Mouse (Mus musculus): ENCODE measurements around the gene Gpr68. TPM values are rescaled to one million over a fixed set of nuclear protein-coding genes. Genes with fewer than 3 reads are reported as not detected.

Gene Gpr68
- polyA plus RNA-seq, 1 experiment, result 25.2 TPM

DNA sequence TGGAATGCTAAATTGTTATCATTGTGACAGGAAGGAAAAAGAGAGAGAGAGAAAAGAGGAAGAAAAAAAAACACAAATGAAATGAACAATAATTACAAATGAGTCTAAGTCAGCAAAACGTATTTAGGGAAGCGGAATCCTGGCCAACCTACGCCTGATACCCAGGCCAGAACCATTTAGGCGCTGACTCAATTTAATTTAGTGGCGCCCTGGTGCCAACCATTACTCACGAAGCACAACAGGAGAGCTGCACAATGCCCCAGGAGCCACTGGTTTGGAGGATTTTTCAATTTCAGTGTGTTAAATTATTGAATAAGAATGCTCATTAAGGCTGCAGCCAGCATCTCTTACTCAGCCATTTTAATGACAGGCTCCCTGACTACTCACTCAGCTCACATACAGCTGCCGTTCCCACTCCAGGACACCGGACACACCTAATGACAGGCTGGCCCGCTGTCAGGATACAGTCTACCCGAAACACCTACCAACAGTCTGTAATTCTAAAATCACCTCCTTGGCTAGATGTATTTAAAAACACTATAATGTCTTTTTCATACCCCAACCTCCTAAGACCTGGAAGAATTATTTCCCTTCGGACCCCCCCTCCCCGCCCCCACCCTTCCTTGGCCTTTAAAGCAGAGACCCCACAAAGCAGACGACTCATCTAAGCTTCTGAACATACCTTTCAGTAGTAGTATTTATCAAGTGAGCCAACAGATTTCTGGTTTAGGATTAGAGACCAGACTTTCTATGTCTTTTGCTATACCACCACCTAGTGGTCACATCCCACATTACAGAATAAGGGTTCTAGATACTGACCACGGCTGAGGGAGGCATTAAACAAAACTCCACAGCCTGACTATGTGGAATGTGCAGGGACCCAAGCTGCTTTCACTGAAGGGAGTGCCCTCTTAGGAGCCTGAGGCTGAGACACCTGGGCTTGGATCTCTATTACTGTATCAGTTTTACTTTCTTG lies 17.9 kb upstream of the Gpr68 start:
- peaks cover 80% of the 10 kb centered on the region for H3K36me3 ChIP-seq (ENCODE audit: control insufficient read depth, insufficient read depth, low read length)
- no peaks in the 10 kb centered on the region for H3K27me3 ChIP-seq (ENCODE audit: control insufficient read depth, insufficient read depth, low read length)
- 82% methylated on average over 14 of the region's 14 CpGs for WGBS
- no peak overlapping the region for H3K27ac ChIP-seq (ENCODE audit: control insufficient read depth, insufficient read depth, low read length)
- TF ChIP-seq CTCF (IDR thresholded peaks at IDR 0.05; ENCODE audit: borderline replicate concordance, control insufficient read depth, extremely low read depth, insufficient read depth, low read length, poor library complexity) (no peak), POLR2A (IDR thresholded peaks at IDR 0.05; ENCODE audit: control insufficient read depth, extremely low read depth, insufficient read depth, low read length, poor library complexity) (no peak)
- no peaks in the 10 kb centered on the region for H3K4me1 ChIP-seq (replicated peaks; ENCODE audit: control insufficient read depth, insufficient read depth, low read length)
- H3K4me3 ChIP-seq (ENCODE audit: control insufficient read depth, insufficient read depth, low read length), result no peak overlapping the region
- DNase-seq, result peak; percentile 63

DNA sequence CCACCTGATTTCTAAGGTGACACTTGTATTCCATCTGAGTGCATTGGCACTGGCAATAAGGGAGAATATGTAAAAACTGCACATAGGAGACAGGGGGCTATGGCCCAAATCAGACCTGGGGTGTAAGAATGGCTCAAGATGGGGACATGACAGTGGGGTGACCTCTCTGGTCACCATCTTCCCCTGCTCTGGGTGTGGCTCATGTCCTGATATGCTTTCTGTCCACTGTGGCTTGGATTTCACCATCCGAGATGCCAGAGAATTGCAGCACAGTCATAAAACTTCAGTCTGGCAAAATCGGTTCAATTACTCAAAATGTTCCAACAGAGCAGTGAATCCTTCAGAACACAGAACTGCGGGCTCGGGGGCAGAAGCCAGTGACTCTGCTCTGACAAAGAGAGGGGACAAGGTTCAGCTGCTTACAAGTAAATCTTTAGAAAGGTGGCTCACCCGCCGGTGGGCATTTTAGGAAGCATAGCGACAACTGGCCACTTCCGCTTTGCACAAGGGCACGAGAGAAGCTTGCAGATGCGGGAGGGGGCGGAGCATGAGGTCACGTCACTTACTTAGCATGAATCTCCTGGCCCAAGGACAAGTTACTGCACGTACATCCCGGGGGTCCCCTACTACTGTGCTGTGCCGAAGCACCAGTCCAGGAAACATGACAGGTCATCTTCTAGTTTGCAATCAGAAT lies 16.8 kb upstream of the Gpr68 start:
- Histone ChIP-seq H3K27ac (ENCODE audit: control insufficient read depth, insufficient read depth, low read length) (no peak overlapping the region), H3K36me3 (ENCODE audit: control insufficient read depth, insufficient read depth, low read length) (peaks cover 77% of the 10 kb centered on the region), H3K4me1 (replicated peaks; ENCODE audit: control insufficient read depth, insufficient read depth, low read length) (no peaks in the 10 kb centered on the region), H3K27me3 (ENCODE audit: control insufficient read depth, insufficient read depth, low read length) (no peaks in the 10 kb centered on the region), H3K4me3 (ENCODE audit: control insufficient read depth, insufficient read depth, low read length) (no peak overlapping the region)
- DNase-seq, result no peak
- TF ChIP-seq POLR2A (IDR thresholded peaks at IDR 0.05; ENCODE audit: control insufficient read depth, extremely low read depth, insufficient read depth, low read length, poor library complexity), result no peak
- no peak for TF ChIP-seq CTCF (IDR thresholded peaks at IDR 0.05; ENCODE audit: borderline replicate concordance, control insufficient read depth, extremely low read depth, insufficient read depth, low read length, poor library complexity)
- WGBS, result 90% methylated on average over 15 of the region's 15 CpGs

DNA sequence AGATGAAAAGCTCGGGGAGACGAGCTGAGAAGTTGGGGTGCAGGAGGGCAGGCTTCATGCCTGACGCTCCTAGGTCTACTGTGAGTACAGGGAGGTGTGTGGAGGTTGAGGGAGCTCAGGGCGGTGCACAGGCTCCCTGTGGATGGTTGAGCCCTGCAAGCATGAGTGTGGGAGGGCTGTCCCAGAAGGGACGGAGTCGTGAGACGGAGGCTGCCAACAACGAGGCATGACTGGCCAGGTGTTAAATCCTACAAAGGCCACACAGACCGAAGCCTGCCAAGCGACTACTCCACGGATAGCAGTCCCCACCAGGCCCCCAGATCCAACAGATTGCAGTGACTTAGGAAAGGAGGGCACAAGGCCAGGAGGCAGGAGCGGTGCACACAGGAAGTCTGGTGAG lies 2.7 kb upstream of the Gpr68 start:
- 91% methylated on average over 12 of the region's 12 CpGs for WGBS
- TF ChIP-seq CTCF (IDR thresholded peaks at IDR 0.05; ENCODE audit: borderline replicate concordance, control insufficient read depth, extremely low read depth, insufficient read depth, low read length, poor library complexity), result no peak
- TF ChIP-seq POLR2A (IDR thresholded peaks at IDR 0.05; ENCODE audit: control insufficient read depth, extremely low read depth, insufficient read depth, low read length, poor library complexity), result no peak
- H3K27ac ChIP-seq (ENCODE audit: control insufficient read depth, insufficient read depth, low read length), result no peak overlapping the region
- no peaks in the 10 kb centered on the region; the same call in 1 of the 2 replicates for H3K27me3 ChIP-seq (ENCODE audit: control insufficient read depth, insufficient read depth, low read length)
- no peak for DNase-seq
- H3K4me3 ChIP-seq (ENCODE audit: control insufficient read depth, insufficient read depth, low read length), result no peak overlapping the region
- H3K36me3 ChIP-seq (ENCODE audit: control insufficient read depth, insufficient read depth, low read length), result peaks cover 25% of the 10 kb centered on the region
- H3K4me1 ChIP-seq (replicated peaks; ENCODE audit: control insufficient read depth, insufficient read depth, low read length), result peaks cover 17% of the 10 kb centered on the region

DNA sequence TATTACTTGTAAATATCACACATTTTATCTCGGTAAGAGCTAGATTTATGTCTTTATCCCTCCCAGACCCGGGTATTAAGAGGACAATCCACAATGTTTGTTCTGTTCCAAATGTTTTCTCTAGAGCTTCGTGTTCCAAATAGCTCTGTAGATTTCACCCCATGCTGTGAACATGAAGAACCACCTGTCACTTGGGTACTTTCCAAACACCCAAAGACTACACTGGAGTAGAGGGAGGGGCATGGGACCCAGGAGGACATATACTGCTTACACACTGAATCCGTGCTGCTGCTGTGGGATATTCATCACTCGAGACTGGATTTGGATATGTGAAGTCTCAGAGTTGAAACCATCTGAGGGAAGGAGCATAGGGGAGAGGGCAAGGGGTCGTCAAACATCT lies 1.8 kb upstream of the Gpr68 start:
- Histone ChIP-seq H3K36me3 (ENCODE audit: control insufficient read depth, insufficient read depth, low read length) (peaks cover 18% of the 10 kb centered on the region), H3K4me1 (replicated peaks; ENCODE audit: control insufficient read depth, insufficient read depth, low read length) (peaks cover 17% of the 10 kb centered on the region), H3K4me3 (ENCODE audit: control insufficient read depth, insufficient read depth, low read length) (no peak overlapping the region), H3K27ac (ENCODE audit: control insufficient read depth, insufficient read depth, low read length) (no peak overlapping the region), H3K27me3 (ENCODE audit: control insufficient read depth, insufficient read depth, low read length) (no peaks in the 10 kb centered on the region; the same call in 1 of the 2 replicates)
- 88% methylated on average over 6 of the region's 6 CpGs for WGBS
- TF ChIP-seq CTCF (IDR thresholded peaks at IDR 0.05; ENCODE audit: borderline replicate concordance, control insufficient read depth, extremely low read depth, insufficient read depth, low read length, poor library complexity) (no peak), POLR2A (IDR thresholded peaks at IDR 0.05; ENCODE audit: control insufficient read depth, extremely low read depth, insufficient read depth, low read length, poor library complexity) (no peak)
- no peak for DNase-seq

DNA sequence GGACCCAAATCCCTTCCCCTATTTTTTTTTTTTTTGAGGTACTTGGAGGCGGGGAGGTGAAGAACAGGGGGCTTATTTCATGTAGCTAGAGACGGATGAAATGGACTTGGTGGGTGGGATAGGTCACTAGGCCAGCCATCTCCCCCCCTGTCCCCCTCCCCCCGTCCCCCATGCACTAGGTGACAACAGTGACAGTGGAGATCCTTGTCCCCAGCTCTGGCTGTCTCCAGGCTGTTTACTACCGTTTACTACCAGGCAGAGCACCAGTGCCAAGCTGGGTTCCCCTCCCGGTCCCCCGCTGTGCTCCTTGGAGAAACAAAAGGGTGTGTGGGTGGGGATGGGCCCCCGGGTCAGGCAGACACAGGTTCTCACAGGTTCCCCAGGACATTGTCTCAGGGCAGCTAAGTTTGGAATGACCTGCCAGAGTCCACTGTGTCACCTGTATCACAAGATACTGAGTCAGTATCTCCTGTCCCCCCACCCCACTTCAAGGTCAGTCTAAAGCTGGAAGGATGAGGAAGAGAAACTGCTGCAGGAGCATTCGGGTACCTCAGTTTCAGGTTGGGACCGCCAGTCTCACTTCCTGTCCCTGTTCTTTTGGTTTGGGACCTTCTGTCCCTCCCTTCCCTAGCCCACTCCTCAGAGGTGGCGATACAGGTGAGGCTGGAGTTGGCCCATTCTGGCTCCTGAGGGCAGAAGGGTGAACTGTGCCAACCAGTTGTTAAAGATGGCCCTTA lies 468 bp upstream of the Gpr68 start:
- H3K36me3 ChIP-seq (ENCODE audit: control insufficient read depth, insufficient read depth, low read length), result peaks cover 10% of the 10 kb centered on the region
- no peak overlapping the region for H3K27ac ChIP-seq (ENCODE audit: control insufficient read depth, insufficient read depth, low read length)
- no peak for TF ChIP-seq CTCF (IDR thresholded peaks at IDR 0.05; ENCODE audit: borderline replicate concordance, control insufficient read depth, extremely low read depth, insufficient read depth, low read length, poor library complexity)
- TF ChIP-seq POLR2A (IDR thresholded peaks at IDR 0.05; ENCODE audit: control insufficient read depth, extremely low read depth, insufficient read depth, low read length, poor library complexity), result no peak
- peak overlapping the region; percentile 23 for H3K4me3 ChIP-seq (ENCODE audit: control insufficient read depth, insufficient read depth, low read length)
- no peaks in the 10 kb centered on the region; the same call in 1 of the 2 replicates for H3K27me3 ChIP-seq (ENCODE audit: control insufficient read depth, insufficient read depth, low read length)
- peaks cover 22% of the 10 kb centered on the region for H3K4me1 ChIP-seq (replicated peaks; ENCODE audit: control insufficient read depth, insufficient read depth, low read length)
- 44% methylated on average over 10 of the region's 10 CpGs for WGBS
- DNase-seq, result no peak

DNA sequence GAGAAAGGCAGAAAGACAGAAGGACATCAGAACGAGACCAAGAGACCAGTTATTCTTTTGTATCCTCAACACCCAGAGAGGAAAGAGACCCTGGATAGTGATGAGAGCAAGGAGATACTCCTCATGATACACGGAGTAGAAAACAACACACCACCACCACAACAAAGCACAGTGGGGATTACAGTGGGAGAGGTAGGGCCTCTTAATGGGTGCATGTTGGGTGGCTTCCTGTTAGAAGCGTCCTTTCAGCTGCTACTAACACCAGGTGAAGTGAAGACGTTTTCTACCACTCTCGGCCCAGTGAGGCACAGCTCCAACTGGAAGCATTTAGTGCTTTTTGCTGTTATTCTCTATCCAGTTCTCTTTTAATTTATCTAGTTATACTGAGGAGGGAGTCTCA lies 1.1 kb downstream of the Gpr68 start:
- Histone ChIP-seq H3K4me1 (replicated peaks; ENCODE audit: control insufficient read depth, insufficient read depth, low read length) (peaks cover 30% of the 10 kb centered on the region), H3K4me3 (ENCODE audit: control insufficient read depth, insufficient read depth, low read length) (no peak overlapping the region)
- WGBS, result 16% methylated on average over 5 of the region's 5 CpGs

More for the DNA sequence above, 1.1 kb downstream of the Gpr68 start:
- Histone ChIP-seq H3K27me3 (ENCODE audit: control insufficient read depth, insufficient read depth, low read length) (no peaks in the 10 kb centered on the region; the same call in 1 of the 2 replicates), H3K27ac (ENCODE audit: control insufficient read depth, insufficient read depth, low read length) (no peak overlapping the region), H3K36me3 (ENCODE audit: control insufficient read depth, insufficient read depth, low read length) (no peaks in the 10 kb centered on the region)
- TF ChIP-seq POLR2A (IDR thresholded peaks at IDR 0.05; ENCODE audit: control insufficient read depth, extremely low read depth, insufficient read depth, low read length, poor library complexity) (no peak), CTCF (IDR thresholded peaks at IDR 0.05; ENCODE audit: borderline replicate concordance, control insufficient read depth, extremely low read depth, insufficient read depth, low read length, poor library complexity) (no peak)
- no peak for DNase-seq

Measured in thymus, adult 2 months (tissue).